Mouse (Mus musculus): ENCODE measurements around the gene Arvcf. TPM values are rescaled to one million over a fixed set of nuclear protein-coding genes. Genes with fewer than 3 reads are reported as not detected.

Arvcf gene
- polyA plus RNA-seq, 1 experiment from 2014 or later = 37.9 TPM

DNA sequence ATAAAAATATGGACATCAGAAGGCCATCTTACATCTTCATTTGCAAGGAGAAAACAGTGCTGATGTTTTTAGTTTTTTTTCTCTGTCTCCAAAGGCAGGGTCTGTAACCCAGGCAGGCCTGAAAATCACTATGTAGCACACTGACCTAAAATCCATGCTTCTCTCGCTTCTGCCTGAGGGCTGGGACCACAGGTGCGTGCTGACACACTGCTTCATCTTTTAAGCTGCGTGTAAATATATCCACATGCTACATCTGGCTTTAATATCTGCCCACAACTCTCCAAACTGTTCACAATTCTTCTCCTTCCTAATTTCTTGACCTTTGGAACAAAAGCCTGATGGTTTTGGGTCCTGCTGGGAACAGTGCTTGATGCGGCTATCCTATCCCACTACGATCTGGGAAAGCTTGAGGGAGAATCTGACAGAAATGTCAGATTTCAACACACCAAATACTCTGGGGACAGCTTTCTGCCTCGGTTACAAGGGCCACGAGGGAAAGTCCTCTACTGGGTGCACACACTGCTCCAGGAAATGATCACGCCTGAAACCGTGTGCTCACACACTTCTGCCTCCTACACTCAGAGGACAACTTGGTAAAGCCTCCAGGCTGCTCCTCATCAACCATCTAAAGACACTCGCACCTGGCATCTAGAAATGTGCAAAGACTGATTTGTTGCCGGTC lies 76.5 kb downstream of the Arvcf start:
- Histone ChIP-seq H3K27me3 (no peaks in the 10 kb centered on the region), H3K9ac (no peak overlapping the region), H3K9me3 (replicated peaks) (no peaks in the 10 kb centered on the region), H3K4me2 (replicated peaks) (peak overlapping the region; percentile 80), H3K4me1 (peaks cover 32% of the 10 kb centered on the region), H3K27ac (replicated peaks) (peak overlapping the region; percentile 58), H3K36me3 (peaks cover 19% of the 10 kb centered on the region), H3K4me3 (replicated peaks) (peak overlapping the region; percentile 1; the same call in 1 of the 2 replicates)
- ATAC-seq (ENCODE audit: insufficient number of reproducible peaks, low FRiP score, low TSS enrichment, low read depth) = no peak
- 30% methylated on average over 11 of the region's 11 CpGs for WGBS

DNA sequence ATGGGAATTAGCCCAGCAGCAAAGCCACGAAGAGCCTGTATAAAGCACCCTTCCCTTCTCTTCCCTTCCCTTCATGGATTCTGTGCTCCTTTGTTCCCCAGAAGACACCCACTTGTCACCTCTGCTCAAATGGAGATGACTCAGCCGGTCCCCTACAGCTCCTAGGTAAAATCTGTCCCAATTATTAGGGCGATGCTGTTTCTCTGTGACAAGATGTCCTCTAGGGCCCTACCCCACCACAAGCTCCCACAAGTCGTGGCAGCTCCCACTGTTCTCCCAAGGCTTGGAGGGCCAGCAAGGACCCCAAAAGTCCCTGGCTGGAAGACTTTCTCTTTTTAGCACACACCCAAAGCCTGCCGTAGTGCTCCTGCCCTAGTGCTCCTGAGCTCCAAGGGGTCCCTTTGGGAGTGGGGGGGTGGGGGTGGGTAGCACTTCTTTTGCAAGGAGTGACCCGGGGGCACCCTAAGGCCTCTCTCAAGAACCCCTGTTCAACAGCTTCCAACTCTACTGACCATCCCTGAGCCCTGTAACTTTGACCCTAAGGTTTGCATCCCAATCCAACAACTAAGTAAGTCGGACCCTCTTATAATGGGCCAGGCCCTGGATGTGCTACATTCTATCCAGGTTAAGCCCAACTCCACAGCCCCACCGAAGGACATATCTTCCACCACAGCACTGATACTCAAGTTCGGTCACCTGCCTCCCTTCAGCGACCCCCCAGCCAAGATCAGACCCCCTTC lies 77.7 kb downstream of the Arvcf start:
- peak overlapping the region; percentile 80 for H3K27ac ChIP-seq (replicated peaks)
- ATAC-seq (ENCODE audit: insufficient number of reproducible peaks, low FRiP score, low TSS enrichment, low read depth) = peak; percentile 6; the same call in 1 of the 2 replicates
- peak overlapping the region; percentile 80 for H3K4me2 ChIP-seq (replicated peaks)
- H3K9ac ChIP-seq = peak overlapping the region; percentile 68
- H3K4me3 ChIP-seq (replicated peaks) = peak overlapping the region; percentile 80
- WGBS = 20% methylated on average over 10 of the region's 10 CpGs
- H3K27me3 ChIP-seq = no peaks in the 10 kb centered on the region
- H3K9me3 ChIP-seq (replicated peaks) = no peaks in the 10 kb centered on the region
- H3K36me3 ChIP-seq = peaks cover 19% of the 10 kb centered on the region
- peaks cover 32% of the 10 kb centered on the region for H3K4me1 ChIP-seq

DNA sequence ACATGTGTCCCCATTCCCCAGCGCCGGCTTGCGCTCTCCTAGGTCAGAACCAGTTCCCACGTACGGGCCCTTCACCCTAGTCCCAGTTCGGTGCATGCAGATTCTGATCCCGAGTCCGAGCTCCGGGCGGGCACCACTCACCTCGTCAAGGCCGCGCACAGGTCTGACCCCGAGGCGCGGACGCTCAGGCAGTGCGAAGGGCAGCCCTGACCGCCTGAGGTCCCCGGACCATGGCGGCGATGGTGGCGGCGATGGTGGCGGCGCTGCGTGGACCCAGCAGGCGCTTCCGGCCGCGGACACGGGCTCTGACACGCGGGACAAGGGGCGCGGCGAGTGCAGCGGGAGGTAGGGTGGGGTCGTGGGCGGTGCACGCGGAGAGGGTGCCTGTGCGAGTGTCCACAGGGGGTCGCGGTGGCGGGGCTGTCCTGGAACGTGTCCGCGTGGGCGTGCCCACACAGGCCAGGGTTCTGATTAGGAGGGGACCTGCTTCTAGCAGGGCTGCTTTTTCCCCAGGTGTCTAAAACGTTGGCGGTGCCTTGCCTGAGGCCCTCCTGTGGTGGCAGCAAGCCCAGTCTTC lies 78.3 kb downstream of the Arvcf start, which contains the start of gene Txnrd2:
Txnrd2 (plus strand) TSS at position 170 of the 577 bp plus-strand sequence.
- Histone ChIP-seq H3K4me3 (replicated peaks) (peak within 1 kb of the TSS; percentile 80), H3K4me1 (peaks cover 32% of the 10 kb centered on the region), H3K27me3 (no peaks in the 10 kb centered on the region), H3K27ac (replicated peaks) (peak within 1 kb of the TSS; percentile 80), H3K9ac (peak within 1 kb of the TSS; percentile 68), H3K4me2 (replicated peaks) (peak within 1 kb of the TSS; percentile 80), H3K36me3 (peaks cover 19% of the 10 kb centered on the region), H3K9me3 (replicated peaks) (no peaks in the 10 kb centered on the region)
- ATAC-seq (ENCODE audit: insufficient number of reproducible peaks, low FRiP score, low TSS enrichment, low read depth) = peak; percentile 80
- under 1% methylated on average over 52 of the region's 52 CpGs for WGBS

DNA sequence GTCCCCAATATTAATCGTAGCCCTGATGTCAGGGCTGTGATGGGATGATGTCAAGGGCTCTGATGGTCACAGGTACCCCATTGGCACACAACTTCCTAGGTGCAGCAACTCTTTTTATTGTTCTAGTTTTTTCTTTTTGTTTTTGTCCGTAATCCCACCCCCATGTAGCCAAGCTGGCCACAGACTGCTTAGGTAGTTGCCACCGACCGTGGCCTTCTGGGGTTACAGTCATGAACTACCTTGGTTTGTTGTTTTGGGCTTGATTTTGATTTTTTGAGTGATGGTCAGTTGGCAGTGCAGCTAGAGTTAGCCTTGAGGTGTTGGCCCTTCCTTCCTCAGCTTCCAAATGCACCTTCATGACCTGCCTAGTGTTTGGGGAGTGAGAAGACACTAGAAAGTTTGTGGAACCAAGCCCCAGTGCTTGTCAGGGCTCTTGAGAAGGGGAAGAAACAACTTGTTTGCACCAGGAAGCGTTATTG lies 78.9 kb downstream of the Arvcf start, which contains the start of gene Comt:
Comt (minus strand) TSS at position 51 of the 479 bp plus-strand sequence.
- Histone ChIP-seq H3K4me3 (replicated peaks) (peak within 1 kb of the TSS; percentile 80), H3K27me3 (no peaks in the 10 kb centered on the region), H3K9ac (peak within 1 kb of the TSS; percentile 68), H3K36me3 (peaks cover 14% of the 10 kb centered on the region), H3K27ac (replicated peaks) (peak within 1 kb of the TSS; percentile 80), H3K4me2 (replicated peaks) (peak within 1 kb of the TSS; percentile 80), H3K9me3 (replicated peaks) (no peaks in the 10 kb centered on the region), H3K4me1 (peaks cover 32% of the 10 kb centered on the region)
- 59% methylated on average over 5 of the region's 5 CpGs for WGBS
- no peak for ATAC-seq (ENCODE audit: insufficient number of reproducible peaks, low FRiP score, low TSS enrichment, low read depth)

DNA sequence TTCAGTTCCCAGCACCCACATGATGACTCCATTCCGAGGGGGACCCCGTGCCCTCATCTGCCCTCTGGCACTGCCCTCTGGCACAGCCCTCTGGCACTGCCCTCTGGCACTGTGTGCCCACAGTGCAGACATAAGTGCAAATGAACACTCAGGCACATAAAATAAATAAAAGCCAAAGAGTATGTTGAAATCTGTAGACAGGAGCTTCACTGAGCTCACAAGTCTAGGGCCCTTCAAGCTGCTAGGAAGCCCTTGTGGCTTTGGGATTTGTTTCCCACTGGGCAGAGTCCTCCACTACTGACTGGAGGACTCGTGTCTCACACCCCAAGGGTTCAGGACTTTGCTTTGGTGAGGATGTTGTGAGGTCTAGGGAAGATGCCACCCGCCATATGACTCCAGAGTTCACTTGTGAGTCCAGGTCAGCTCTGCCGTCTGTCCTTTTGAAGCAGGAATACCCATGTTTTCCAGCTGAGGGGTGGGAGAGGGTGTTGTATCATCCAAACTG lies 80.1 kb downstream of the Arvcf start:
- H3K27me3 ChIP-seq = no peaks in the 10 kb centered on the region
- H3K36me3 ChIP-seq = peaks cover 5% of the 10 kb centered on the region; the same call in 1 of the 2 replicates
- H3K9ac ChIP-seq = no peak overlapping the region
- H3K27ac ChIP-seq (replicated peaks) = no peak overlapping the region
- ATAC-seq (ENCODE audit: insufficient number of reproducible peaks, low FRiP score, low TSS enrichment, low read depth) = no peak
- H3K4me2 ChIP-seq (replicated peaks) = no peak overlapping the region
- H3K9me3 ChIP-seq (replicated peaks) = no peaks in the 10 kb centered on the region
- WGBS = 84% methylated on average over 5 of the region's 5 CpGs
- no peak overlapping the region for H3K4me3 ChIP-seq (replicated peaks)
- peaks cover 32% of the 10 kb centered on the region for H3K4me1 ChIP-seq

DNA sequence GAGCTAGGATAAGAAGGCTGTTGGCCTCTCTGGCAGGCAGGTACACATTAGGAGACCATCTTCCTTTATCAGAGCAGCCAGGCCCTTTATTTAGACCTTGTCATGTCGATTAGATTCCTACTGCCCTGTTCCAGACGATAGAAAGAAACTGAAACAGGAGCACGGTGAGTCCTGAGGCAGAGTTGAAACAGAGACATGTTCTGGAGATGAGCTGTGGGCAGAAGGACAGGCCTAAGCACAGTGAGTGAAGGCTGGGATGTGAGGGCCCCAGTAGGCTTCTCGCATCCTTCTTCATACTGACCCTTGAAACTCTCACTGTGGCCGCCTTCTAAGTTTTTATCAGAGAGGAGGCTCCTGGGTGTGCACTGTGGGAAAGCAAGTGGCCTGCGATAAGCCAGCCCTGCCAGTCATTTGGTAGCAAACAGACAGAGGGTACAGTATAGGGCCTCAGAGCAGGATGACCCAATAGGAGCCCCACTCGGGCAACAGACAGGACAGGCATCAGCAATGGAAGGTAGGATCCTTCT lies 80.6 kb downstream of the Arvcf start:
- H3K4me3 ChIP-seq (replicated peaks) = no peak overlapping the region
- peaks cover 27% of the 10 kb centered on the region for H3K4me1 ChIP-seq
- no peak for ATAC-seq (ENCODE audit: insufficient number of reproducible peaks, low FRiP score, low TSS enrichment, low read depth)
- no peaks in the 10 kb centered on the region for H3K9me3 ChIP-seq (replicated peaks)
- no peak overlapping the region for H3K4me2 ChIP-seq (replicated peaks)
- no peaks in the 10 kb centered on the region for H3K27me3 ChIP-seq
- H3K36me3 ChIP-seq = no peaks in the 10 kb centered on the region
- 80% methylated on average over 7 of the region's 7 CpGs for WGBS
- no peak overlapping the region for H3K27ac ChIP-seq (replicated peaks)
- H3K9ac ChIP-seq = no peak overlapping the region

DNA sequence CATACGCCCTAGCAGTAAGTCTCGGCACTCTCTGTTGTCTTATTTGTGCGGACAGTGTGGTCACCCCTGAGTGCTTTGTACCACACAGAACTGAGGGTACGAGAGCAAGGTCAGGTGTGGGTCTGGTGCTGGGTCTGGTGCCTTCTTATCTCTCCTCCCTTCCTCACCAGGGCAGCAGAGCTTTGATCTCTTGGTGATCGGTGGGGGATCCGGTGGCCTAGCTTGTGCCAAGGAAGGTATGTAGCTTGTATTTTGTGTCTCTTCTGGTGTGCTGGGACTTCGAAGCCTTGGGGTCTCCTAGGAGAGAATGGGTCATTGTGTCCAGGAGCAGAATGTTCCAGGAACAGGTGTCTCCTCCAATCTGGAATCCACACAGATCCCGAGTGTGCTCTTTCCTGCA lies 81.7 kb downstream of the Arvcf start:
- H3K4me1 ChIP-seq = peaks cover 17% of the 10 kb centered on the region
- 0 out of 2 replicates have a peak, but pooled peaks cover under 1% of the 10 kb centered on the region for H3K36me3 ChIP-seq
- no peak overlapping the region for H3K4me3 ChIP-seq (replicated peaks)
- no peak overlapping the region for H3K27ac ChIP-seq (replicated peaks)
- 84% methylated on average over 8 of the region's 8 CpGs for WGBS
- no peak overlapping the region for H3K4me2 ChIP-seq (replicated peaks)
- no peak for ATAC-seq (ENCODE audit: insufficient number of reproducible peaks, low FRiP score, low TSS enrichment, low read depth)
- no peaks in the 10 kb centered on the region for H3K9me3 ChIP-seq (replicated peaks)
- no peak overlapping the region for H3K9ac ChIP-seq
- no peaks in the 10 kb centered on the region for H3K27me3 ChIP-seq

DNA sequence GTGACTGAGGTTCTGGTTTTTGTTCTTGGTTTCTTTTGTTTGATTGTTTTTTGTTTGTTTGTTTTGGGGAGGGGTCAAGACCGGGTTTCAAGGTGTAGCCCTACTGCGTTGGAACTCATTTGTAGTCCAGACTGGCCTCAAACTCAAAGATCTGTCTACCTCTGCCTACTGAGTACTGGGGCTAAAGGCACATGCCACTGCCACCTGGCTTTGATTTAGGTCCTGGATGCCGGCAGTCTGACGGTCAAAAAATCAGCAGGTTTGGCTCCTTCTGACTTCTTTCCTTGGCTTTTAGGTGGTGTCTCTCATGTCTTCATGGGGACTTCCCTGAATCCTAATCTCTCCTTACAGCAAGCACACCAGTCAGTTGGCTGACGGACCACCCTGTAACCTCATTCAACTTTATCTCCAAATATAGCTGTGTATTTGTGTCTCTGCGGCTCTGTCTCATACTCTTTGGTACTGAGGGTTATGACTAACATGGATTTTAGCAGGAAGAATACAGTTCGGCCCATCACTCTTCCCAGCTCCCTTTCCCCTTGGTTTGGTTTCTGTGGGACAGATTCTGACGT lies 82.7 kb downstream of the Arvcf start:
- Histone ChIP-seq H3K9me3 (replicated peaks) (no peaks in the 10 kb centered on the region), H3K4me3 (replicated peaks) (no peak overlapping the region), H3K27me3 (no peaks in the 10 kb centered on the region), H3K36me3 (0 out of 2 replicates have a peak, but pooled peaks cover 4% of the 10 kb centered on the region), H3K4me2 (replicated peaks) (no peak overlapping the region), H3K4me1 (peaks cover 7% of the 10 kb centered on the region; the same call in 1 of the 2 replicates), H3K27ac (replicated peaks) (no peak overlapping the region), H3K9ac (no peak overlapping the region)
- no peak for ATAC-seq (ENCODE audit: insufficient number of reproducible peaks, low FRiP score, low TSS enrichment, low read depth)
- WGBS = 66% methylated on average over 8 of the region's 8 CpGs

DNA sequence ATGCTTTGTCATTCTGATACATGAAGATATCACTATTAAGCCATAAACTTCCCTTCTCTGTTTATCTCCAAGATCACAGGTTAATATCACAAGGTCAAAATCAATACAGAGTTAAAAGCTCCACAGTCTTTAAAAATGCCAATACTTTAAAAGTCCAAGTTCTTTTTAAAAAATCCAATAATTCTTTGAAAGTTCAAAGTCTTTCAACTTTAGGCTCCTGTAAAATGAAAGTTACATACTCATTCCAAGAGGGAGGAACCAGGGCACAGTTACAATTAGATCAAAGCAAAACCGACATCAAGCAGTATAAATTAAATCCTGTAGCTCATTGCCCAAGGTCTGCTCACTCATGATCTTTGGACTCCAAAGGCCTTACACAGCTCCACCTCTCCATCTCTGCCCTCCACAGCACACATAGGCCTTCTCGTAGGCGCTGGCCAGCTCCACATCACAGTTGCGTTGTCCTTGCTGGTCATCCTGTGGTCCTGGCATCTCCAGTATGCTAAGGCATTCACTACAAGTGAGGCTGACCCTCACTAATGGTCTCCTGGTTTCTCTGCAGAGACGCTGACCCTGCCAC lies 85.4 kb downstream of the Arvcf start:
- 88% methylated on average over 5 of the region's 5 CpGs for WGBS
- Histone ChIP-seq H3K36me3 (0 out of 2 replicates have a peak, but pooled peaks cover 4% of the 10 kb centered on the region), H3K27ac (replicated peaks) (no peak overlapping the region), H3K4me3 (replicated peaks) (no peak overlapping the region), H3K9me3 (replicated peaks) (no peaks in the 10 kb centered on the region), H3K4me2 (replicated peaks) (no peak overlapping the region), H3K27me3 (no peaks in the 10 kb centered on the region), H3K4me1 (no peaks in the 10 kb centered on the region), H3K9ac (no peak overlapping the region)
- ATAC-seq (ENCODE audit: insufficient number of reproducible peaks, low FRiP score, low TSS enrichment, low read depth) = no peak

DNA sequence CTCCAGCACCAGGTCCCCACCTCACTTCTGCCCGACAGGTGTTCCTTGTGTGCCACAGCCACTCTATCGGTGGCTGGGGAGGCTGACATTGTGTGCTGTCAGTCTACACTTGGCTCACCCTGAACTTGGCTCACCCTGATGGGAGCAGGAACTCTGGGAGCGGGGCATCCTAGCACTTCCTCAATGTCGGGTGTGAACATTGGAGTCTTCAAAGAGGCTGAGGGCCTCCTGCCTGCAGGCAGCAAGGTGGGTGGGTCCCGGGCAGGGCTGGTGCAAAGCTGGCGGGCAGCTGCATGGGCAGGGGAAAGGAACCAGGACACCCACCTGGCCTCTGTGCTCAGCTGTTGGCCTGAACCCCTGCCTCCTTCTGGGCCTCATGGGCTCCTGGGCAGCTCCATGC lies 88.1 kb downstream of the Arvcf start:
- Histone ChIP-seq H3K4me3 (replicated peaks) (no peak overlapping the region), H3K9ac (no peak overlapping the region), H3K27me3 (no peaks in the 10 kb centered on the region), H3K27ac (replicated peaks) (no peak overlapping the region), H3K36me3 (0 out of 2 replicates have a peak, but pooled peaks cover 4% of the 10 kb centered on the region), H3K4me2 (replicated peaks) (no peak overlapping the region), H3K4me1 (no peaks in the 10 kb centered on the region), H3K9me3 (replicated peaks) (no peaks in the 10 kb centered on the region)
- 78% methylated on average over 6 of the region's 6 CpGs for WGBS
- ATAC-seq (ENCODE audit: insufficient number of reproducible peaks, low FRiP score, low TSS enrichment, low read depth) = no peak
